Mouse (Mus musculus) layer of hippocampus, adult 11-12 months (tissue): ENCODE measurements around the gene Kdm4a.

Experiments used
- DNase-seq: peaks from one replicate; pipeline ENCODE4 v3.0.0; 2022; ENCODE audit warnings: low spot score

Kdm4a gene

DNA sequence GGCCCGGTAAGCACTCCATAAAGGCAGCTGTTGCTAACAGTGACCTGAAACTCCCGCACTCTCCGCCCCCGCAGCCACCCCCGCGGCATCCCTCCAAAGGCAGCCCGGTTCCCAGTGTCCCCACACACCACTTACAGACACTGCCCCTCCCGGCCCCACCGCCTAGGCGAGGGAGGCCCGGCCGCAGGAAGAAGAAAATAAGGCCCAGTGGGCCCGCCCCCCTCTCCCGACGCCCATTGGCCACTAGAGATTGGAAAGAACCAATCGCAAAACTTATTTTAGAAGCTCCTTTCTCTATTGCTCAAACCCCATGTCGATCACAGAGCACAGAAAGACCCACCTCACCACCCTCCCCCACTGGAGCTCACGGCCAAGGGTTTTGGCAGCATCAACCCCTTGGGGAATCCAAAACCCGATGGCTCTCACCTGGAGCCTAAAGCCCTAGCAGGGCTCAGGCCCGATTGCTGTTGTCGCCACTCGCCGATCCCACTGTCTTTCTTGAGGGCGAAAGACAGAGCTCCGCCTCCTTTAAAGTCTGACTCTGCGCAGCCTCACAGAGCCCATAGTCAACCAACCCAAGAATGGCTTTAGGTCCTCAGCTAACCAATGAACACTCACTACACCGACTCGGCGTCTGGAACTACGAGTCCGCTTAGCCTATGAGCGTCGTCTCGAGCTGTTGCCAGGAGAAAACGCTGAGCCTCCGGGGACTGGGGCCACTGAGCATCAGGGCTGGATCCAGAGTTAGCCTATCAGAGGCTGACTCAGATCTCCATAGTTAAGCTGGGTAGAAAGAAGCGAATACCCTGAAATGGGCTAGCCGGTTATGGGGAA, at the start of gene Kdm4a:
Gene Kdm4a, minus strand, starts transcription at position 577 of the 834 bp plus-strand sequence.
- DNase-seq = peak; percentile 95

DNA sequence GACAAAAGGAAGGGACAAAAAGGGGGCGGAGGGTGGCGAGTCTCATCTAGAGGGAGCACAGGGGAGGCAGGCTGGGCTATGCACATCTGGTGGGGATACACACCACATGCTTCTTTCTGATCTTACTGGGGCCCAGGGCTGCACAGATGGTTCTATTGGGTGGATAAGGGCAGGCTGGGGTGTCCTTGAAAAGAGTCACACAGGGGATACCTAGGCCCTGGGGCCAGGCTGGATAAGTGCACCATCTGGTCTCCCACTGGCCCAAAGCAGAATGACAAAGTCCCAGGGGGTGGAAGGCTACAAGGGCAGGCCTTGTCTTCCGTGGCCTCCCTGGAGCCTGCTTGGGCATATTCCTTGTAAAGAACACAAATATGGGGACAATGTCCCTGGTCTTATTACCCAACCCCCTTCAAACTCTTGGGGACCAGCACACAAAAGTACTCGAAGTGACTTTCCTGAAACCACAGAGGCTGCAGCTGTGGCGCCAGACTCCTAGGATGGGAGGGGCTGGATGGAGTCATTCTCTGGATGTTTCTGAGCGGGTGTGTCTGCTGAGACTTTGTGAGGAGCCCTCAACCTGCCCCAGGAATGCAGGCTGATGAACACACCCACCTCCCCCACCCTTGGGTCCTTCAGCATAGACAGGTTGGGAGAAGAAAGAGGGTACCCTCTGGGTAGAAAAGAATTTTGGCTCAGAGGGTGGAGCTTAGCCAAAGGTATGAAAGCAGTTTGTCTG, 49.4 kb upstream of the Kdm4a start:
- no peak for DNase-seq

DNA sequence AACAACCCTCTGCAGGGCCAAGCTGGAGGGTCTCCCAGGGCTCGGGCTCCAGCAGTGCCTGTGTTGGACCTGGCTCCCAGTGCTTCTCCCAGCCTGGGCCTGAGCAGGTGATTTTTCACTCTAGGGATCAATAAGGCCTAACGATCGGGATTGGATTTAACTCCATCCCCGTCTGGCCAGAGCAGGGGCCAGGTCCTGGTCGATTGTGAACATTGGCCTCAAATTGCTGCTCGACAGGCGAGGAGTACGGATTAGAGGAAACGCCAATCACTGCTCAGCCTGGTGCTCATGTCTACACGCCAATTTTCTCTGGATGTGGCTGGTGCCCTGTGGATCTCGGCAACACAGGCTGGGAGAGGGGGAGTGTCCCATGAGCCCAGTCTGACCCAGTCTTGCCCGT, 47.6 kb upstream of the Kdm4a start:
- no peak for DNase-seq

DNA sequence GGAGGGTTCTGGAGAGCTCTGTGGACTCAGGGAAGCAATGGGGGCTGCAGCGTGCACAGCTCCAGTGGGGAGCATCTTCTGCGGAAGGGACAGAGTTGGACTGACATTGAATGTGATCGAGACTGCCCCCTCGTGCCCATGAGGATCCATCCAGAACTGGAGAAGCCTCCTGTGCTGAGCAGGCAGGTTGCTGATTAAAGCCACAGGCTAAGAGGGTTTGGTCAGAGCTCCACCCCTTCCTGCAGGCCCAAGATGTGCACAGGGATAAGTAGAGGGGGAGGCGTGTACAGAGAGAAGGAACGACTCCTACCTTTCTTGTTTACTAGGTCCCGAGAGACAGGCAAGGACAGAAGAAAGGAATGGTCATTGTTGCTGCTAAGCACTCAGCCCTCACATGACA, 41.4 kb upstream of the Kdm4a start:
- no peak for DNase-seq

DNA sequence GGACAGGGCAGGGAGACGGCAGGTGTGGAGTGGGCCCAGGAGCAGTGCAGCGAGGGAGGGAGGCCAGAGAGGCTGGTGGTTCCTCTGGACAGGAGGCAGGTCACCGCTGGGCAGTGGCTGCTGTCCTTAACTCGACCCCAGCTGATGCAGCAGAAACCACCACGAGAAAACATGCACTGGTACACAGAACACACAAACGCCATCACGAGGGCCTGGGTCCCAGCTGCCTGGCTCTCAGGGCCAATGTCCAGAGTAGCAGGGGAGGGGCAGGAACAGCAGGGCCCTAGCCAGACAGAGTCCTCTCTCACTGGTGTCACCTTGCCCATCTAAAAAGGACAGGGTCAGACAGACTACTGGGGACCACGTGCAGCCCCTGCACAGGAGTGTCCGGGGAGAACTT, 40.9 kb upstream of the Kdm4a start:
- DNase-seq = no peak

DNA sequence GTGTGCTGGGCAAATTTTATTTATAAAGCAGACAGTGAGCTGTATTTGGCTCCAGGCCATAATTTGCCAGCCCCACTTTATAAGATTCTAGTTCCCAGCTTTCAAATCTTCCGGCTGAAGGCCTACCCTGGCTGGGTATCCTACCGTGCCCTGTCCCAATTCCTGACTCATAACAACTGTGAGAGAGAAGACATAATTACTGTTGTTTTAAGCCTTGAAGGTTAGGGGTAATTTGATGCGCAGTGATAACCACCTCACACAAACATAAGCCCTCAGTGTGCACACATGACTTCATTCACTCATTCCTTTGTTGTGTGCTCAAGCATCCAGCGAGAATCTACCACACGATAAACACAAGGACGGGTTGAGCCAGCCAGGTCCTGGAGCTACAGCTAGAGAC, 39.6 kb upstream of the Kdm4a start:
- DNase-seq = no peak

DNA sequence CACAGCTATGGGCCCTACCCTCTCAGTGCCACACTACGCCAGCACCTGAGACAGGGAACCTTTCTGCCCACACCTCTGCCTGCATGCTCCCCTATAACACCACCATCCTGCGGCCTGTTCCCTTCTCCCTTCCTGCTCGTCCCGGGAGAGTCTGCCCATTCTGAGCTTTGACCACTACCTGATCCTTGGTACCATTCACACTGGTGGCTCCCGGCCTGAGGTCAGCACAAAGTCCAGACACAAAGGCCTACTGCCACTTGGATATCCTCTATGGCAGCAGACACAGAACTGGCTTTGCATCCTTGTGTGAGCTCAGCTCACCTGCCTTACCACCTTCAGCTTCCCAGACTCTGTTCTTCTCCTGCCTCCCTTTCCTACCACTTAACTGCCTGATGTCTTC, 38.7 kb upstream of the Kdm4a start:
- DNase-seq = no peak

DNA sequence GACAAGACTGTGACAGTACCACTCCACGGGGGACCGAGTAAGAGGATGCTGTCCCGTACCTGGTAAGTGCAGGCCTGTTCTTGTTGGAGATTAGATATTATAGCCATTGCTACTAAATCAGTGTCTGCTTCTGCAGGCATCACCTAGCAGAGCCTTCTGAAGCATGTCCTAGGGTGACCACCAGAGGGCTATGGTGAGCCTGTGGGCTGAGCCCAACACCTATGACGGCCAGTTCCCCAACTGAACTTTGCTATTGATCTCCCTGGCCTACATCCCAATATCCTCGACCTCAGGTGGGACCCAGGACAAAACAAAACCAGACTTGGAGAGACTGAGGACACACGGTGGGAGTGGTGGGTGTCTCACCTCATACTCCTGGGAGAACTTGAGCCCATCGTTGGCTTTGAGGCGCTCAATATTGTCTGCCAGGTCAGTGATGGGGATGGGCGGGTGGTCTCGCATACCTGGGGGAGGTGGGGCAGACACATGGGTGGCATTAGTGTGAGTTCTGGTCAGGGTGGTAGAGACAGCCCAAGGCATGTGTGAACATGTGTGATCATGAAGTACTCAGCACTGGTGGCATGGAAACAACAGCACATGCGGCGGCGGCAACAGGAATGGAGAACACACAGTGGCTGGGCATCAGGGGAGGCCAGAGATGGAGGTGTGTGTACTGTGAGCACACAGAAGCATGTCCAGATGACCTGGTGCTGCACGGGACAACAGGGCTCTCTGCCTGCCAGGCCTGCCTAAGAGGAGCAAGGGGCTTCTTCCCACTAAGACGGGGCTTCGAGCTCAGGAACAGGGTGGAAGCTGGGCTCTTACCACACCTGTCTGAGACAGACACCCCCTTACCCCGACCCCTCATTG, 37.1 kb upstream of the Kdm4a start:
- peak; percentile 67 for DNase-seq

DNA sequence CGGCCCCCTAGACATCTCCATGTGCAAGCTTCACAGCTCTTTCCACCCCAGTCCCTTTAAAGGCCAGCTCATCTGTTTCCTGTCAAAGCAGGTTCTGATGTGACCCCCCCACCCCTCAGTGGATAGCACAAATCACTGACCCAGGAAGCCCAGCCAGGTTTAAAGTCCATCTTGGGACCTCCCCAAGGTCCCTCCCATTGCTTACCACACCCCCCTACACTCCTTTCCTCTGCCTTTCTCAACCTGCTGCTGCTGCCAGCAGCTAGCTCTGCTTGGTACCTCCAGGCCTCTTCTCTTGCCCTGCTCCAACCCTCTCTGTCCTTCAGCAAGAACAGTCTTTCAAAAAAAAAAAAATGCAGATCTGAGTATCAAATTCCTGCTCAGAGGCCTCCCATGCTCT, 35.0 kb upstream of the Kdm4a start:
- DNase-seq = no peak

DNA sequence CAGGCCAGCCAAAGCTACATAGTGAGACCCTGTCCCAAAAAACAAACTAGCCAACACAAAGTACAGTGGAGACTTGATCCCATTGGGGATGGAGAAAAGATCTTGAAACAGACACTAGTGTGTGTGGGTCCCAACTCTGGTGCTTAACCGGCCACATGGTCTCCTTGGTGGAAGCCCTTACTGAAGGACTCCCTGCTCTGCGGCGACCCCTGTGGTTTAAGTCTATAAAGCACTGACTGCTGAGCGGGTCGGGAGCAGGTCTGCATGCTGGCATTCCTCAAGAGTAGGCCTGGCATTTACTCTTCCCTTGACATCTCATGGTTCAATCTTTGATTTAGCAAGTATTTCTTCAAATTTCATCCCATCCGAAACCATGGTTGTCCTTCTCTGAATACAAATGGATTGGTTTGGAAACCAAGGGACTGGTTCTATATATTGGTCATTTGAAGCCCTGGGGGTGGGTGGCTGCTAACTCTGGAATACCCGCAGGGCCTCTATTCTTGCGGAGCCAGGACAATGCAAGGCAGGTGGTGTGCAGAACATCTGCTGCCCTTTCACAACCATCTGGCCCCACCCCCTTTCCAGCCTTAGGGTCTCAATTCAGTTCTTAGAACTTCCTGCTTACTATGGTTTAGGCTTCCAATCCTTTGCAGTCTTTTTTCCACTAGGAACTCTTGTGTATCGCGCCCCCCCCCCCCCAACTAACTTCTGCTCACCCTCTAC, 27.2 kb upstream of the Kdm4a start:
- DNase-seq = no peak

DNA sequence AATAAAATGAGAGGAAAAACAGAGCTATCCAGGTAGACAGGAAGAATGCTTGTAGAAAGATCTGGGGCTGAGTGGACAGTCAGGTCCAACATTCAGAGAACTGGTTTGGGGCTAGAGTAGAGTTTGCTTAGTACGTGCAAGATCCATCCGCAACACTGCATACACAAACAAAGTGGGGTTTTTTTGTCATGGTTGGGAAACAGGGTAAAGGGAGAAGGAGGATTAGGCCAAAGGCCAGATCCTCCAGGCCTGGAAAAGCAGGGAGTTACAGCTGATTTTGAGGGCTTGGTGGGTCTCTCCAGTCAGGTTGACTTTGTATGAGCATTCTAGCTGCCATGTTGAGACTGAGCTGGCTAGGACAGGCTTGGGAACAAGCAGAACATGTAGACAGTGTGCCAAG, 26.1 kb upstream of the Kdm4a start:
- DNase-seq = no peak

DNA sequence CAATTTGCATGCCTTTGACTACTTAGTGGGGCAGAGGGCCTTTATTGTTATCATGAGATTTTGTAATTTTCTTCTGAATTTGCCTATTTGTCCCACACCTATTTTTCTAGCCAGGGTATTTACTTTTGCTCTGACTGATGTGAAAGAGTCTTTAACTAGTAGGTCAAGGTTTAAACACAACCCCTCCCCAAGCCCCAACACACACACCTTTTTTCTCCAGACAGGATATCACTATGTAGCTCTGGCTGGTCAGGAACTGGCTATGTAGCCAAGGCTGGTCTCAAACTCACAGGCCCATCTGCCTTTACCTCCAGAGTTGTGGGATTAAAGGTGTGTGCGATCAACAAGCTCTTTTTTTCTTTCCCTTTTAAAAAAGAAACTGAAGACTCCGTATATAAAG, 19.2 kb upstream of the Kdm4a start:
- no peak for DNase-seq

DNA sequence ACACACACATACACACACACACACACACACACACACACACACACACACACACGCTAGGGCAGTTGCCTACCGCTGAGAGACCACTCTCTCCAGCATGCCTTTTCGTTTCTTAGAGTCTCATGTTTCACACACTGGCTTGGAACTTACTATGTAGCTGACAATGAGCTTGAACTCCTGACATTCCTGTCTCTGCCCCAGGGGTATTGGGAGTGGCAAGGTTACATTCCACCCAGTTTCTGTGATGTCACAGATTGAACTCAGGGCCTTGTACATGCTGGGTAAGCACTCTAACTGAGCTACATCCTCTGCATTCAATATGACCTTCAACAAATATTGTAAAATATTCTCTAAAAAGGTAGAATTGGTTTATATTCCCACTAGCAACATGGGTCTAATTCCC, 18.8 kb upstream of the Kdm4a start:
- no peak for DNase-seq

DNA sequence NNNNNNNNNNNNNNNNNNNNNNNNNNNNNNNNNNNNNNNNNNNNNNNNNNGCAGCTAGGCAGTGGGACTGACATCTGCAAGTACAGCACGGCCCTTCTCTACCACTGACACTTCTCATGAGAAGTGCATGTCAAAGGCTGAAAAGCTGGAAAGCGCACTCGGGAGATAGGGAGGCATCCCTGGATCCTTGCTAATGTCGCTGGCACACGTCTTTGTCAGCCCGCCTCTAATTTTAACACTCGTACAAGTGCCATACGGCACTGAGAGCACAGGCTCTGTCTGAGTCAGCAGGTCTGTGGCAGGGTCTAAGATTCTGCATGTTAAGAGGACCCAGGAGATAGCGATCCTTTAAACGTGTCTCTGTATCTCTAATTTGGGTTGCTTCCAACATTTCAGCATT, 16.3 kb upstream of the Kdm4a start:
- no peak for DNase-seq

DNA sequence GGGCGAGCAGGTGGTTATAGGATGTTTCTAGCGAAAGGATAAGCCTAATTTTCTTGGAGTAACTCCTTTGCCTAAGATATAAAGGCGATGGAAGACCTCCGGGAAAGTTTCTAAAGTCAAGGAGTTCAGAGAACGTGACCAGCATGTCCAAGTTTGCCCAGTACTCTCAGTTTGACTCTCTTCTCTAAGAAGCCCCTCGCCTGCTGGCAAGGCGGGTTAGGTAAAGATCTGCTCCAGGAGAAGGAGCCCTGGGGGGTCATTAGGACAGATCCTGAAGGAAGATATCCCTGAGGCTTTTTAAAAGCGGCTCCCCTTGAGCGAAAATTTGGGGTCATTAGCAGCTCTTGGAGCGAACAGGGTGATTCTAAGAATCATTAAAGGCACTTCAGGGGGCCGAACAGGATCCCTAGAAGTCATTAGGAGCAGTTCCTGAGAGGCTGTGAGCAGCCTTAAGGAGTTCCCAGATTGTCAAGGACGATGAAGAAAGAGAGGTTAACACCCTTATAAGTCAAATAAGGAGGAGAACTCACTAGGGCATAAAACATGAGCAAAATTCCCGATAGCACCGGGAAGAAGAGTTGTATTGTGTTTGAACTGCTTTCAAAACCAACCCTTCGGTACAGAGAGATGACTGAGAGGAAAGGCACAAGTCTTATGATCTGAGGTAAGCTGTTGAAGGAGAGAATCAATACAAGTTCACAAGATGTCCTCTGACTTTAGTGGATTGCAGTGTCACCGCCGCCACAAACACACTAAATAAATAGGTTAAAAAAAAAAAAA, 648 bp upstream of the Kdm4a start:
- DNase-seq = no peak

DNA sequence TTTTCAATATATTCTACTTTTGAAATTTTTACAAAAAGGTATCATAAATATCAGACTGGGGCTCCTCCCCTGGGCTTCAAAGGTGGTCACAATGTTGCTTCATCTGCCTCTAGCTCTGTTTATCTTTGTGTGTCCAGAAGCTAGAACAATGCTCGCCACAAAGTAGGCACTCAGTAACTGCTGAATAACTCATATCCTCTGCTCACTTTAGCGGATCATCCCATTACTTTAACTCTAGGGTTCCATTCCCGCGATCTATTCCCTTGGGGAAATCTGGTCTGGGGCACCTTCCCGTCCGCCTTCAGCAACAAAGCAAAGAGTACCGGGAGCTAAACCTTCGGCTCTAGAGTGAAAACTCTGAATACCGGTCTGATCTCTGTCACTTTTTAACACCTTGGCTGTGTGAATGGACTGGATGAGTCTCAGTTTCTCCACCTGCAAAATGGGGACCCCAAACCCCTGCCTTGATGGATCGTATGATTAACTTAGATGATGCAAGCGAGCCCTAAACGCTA, 834 bp downstream of the Kdm4a start:
- no peak for DNase-seq

DNA sequence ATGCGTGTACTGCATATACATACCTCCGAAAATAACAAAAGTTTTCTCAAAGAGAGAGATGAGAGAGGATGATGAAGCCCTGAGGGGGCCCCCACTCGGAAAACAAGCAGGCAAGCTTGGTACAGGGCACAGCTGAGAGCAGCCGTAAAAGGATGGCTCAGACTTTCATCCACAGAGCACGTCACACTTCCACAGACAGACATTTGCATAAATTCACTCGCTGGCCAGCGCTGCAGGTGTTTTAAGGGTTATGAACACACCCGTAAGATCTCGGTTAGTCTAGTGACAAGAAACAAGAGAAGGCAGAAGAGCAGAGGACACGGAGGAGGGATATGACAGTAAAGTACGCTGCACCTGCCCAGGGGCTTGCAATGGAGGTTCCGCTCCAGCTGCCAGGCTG, 7.4 kb downstream of the Kdm4a start:
- DNase-seq = no peak

DNA sequence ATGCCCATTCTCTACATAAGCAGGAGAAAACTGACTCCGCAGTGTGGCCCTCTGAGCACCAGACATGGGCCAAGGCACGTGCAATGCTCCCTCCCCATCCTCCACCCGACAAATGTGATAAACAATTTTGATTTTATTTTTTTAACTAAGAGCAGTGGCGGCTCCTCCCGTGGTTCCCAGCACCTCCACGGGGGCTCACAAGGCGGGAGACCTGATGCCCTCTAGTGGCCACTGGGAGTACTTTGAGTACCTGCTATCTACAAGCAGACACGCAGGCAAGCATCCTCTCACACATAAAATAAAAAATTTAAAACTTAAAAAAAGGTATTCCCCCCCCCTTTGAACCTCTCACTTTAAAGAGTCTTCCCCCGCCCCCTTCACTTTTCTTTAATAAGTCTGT, 8.8 kb downstream of the Kdm4a start:
- no peak for DNase-seq

DNA sequence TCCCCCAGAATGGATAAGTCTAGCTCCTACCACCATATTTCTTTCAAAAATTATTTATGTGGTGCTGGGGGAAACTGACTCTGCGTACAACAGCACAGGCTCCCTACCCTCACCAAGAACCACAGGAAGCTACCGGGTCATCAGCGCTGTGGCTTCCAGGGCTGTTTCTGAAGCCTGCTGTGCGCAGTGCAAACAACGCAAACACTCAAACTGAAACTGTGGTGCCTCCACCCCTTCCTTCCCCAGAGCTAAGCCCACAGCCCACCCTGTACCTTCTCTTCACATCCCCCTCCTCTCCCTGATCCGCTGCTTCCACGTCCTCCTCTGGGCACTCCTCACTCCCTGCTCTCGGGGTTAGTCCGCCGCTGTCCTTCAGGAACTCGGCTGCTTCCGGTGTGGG, 17.7 kb downstream of the Kdm4a start:
- DNase-seq = no peak

DNA sequence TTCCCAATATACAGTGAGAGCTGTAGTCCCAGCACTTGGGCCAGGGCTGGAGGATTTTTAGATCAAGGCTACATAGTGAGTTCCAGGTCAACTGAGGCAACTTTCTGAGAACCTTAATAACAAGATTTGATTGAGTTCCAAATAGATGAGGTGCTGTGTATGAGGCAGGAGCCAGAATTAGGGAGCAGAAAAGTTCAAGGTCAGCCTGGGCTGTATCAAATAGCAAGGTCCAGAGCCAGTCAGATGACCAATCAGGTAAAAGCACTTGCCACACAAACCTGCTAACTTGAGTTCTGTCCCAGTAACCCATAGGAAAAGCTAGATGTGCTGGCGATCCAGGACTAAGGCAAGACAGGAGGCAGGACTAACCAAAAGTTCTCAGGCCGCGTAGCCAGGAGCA, 22.2 kb downstream of the Kdm4a start:
- no peak for DNase-seq

DNA sequence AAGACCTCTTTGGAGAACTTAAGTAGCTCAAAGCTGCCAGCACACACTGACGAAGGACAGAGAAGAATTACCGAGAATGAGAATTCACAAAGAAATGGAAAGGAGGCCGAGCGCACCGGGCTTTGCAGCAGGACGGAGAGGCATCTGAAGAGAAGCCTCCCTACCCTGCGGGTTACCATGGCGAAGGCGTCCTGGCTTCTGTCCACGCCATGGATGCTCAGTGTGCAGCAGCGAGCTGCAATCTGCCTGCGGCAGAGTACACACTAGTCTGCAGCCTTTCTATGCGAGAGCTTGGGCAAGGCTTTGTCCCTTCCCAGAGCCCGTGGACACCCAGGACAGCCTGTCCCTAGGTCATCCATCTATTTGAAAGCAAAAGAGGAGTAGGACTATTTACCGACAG, 23.3 kb downstream of the Kdm4a start:
- peak; percentile 59 for DNase-seq
